12 mouse cellular contexts compared by ENCODE assay signal in genomic region chr5:54212038-54212589, GRCm38 (mm10).
"Had no signal": no experiment of that assay in that cellular context is flagged by ENCODE, and none has a peak within 500 bp of the region (broad histone marks: within the 10 kb centered on the region; RNA-seq: fewer than 3 reads in every experiment).

No protein-coding gene starts in this region.

- ATAC-seq: intestine, embryonic 16.5 days; liver, embryonic 12.5 days had no signal

- H3K4me2 ChIP-seq: limb, embryonic 15.5 days; liver, embryonic 12.5 days; lung, embryonic 14.5 days; midbrain, embryonic 12.5 days had no signal

- H3K36me3 ChIP-seq: limb, embryonic 15.5 days; liver, embryonic 12.5 days; midbrain, embryonic 12.5 days had no signal

- H3K9me3 ChIP-seq: limb, embryonic 15.5 days; liver, embryonic 12.5 days; midbrain, embryonic 12.5 days had no signal

- H3K4me3 ChIP-seq: limb, embryonic 15.5 days; liver, embryonic 12.5 days; midbrain, embryonic 12.5 days had no signal

- H3K27me3 ChIP-seq: limb, embryonic 15.5 days; liver, embryonic 12.5 days; midbrain, embryonic 12.5 days had no signal

- H3K4me1 ChIP-seq: limb, embryonic 15.5 days; liver, embryonic 12.5 days; midbrain, embryonic 12.5 days had no signal

- DNase-seq: kidney, adult 8-10 months; layer of hippocampus, adult 9-11 months; layer of hippocampus, postnatal 36 days; lung, embryonic 14.5 days; lung, postnatal 10 days; lung, postnatal 4 days; thymus, postnatal 14 days had no signal

- H3K9ac ChIP-seq: limb, embryonic 15.5 days; liver, embryonic 12.5 days; lung, embryonic 14.5 days; midbrain, embryonic 12.5 days had no signal

- H3K27ac ChIP-seq: limb, embryonic 15.5 days; liver, embryonic 12.5 days; midbrain, embryonic 12.5 days; stomach, postnatal 0 days had no signal
